Mouse (Mus musculus): Measurements from ENCODE around the gene Erc1.
A peak's percentile ranks its signal among the peaks of the same experiment; 100 is the strongest.

Gene Erc1

GRCm38 (mm10) chr6:119808726-119809505, 39.1 kb downstream of the Erc1 start:
- no peak for DNase-seq (ENCODE audit: low spot score)

- DNase-seq (ENCODE audit: low spot score): no peak
These were observed 44.7 kb downstream of the Erc1 start for GRCm38 (mm10) chr6:119803239-119803638.

GRCm38 (mm10) chr6:119796911-119797486, 51.0 kb downstream of the Erc1 start:
- DNase-seq (ENCODE audit: low spot score): peak; percentile 15

- peak; percentile 91 for DNase-seq (ENCODE audit: low spot score)
These were observed 51.7 kb downstream of the Erc1 start for GRCm38 (mm10) chr6:119796291-119796690.

- peak; percentile 90 for DNase-seq (ENCODE audit: low spot score)
These were observed 55.4 kb downstream of the Erc1 start for GRCm38 (mm10) chr6:119792562-119792961.

GRCm38 (mm10) chr6:119782416-119782815, 65.6 kb downstream of the Erc1 start:
- DNase-seq (ENCODE audit: low spot score): no peak

- no peak for DNase-seq (ENCODE audit: low spot score)
These were observed 66.9 kb downstream of the Erc1 start for GRCm38 (mm10) chr6:119781109-119781508.

GRCm38 (mm10) chr6:119768778-119769177, 79.2 kb downstream of the Erc1 start:
- no peak for DNase-seq (ENCODE audit: low spot score)

GRCm38 (mm10) chr6:119764355-119764754, 83.6 kb downstream of the Erc1 start:
- peak; percentile 21 for DNase-seq (ENCODE audit: low spot score)

GRCm38 (mm10) chr6:119759866-119760265, 88.1 kb downstream of the Erc1 start:
- DNase-seq (ENCODE audit: low spot score): no peak

- DNase-seq (ENCODE audit: low spot score): no peak
These were observed 89.5 kb downstream of the Erc1 start for GRCm38 (mm10) chr6:119758490-119758889.

- no peak for DNase-seq (ENCODE audit: low spot score)
These were observed 90.2 kb downstream of the Erc1 start for GRCm38 (mm10) chr6:119757796-119758195.

GRCm38 (mm10) chr6:119755866-119756265, 92.1 kb downstream of the Erc1 start:
- no peak for DNase-seq (ENCODE audit: low spot score)

GRCm38 (mm10) chr6:119749093-119749635, 98.8 kb downstream of the Erc1 start:
- DNase-seq (ENCODE audit: low spot score): no peak

GRCm38 (mm10) chr6:119741861-119742260, 106.1 kb downstream of the Erc1 start:
- no peak for DNase-seq (ENCODE audit: low spot score)

- peak; percentile 7 for DNase-seq (ENCODE audit: low spot score)
These were observed 107.4 kb downstream of the Erc1 start for GRCm38 (mm10) chr6:119740541-119740940.

- no peak for DNase-seq (ENCODE audit: low spot score)
These were observed 109.2 kb downstream of the Erc1 start for GRCm38 (mm10) chr6:119738638-119739375.

- DNase-seq (ENCODE audit: low spot score): no peak
These were observed 110.3 kb downstream of the Erc1 start for GRCm38 (mm10) chr6:119737716-119738115.

GRCm38 (mm10) chr6:119735937-119736336, 112.0 kb downstream of the Erc1 start:
- no peak for DNase-seq (ENCODE audit: low spot score)

- no peak for DNase-seq (ENCODE audit: low spot score)
These were observed 116.8 kb downstream of the Erc1 start for GRCm38 (mm10) chr6:119731155-119731554.

- DNase-seq (ENCODE audit: low spot score): no peak
These were observed 132.7 kb downstream of the Erc1 start for GRCm38 (mm10) chr6:119715234-119715633.

- peak; percentile 30 for DNase-seq (ENCODE audit: low spot score)
These were observed 134.0 kb downstream of the Erc1 start for GRCm38 (mm10) chr6:119713961-119714360.

GRCm38 (mm10) chr6:119712486-119712885, 135.5 kb downstream of the Erc1 start:
- no peak for DNase-seq (ENCODE audit: low spot score)
